In the genomic region with DNA sequence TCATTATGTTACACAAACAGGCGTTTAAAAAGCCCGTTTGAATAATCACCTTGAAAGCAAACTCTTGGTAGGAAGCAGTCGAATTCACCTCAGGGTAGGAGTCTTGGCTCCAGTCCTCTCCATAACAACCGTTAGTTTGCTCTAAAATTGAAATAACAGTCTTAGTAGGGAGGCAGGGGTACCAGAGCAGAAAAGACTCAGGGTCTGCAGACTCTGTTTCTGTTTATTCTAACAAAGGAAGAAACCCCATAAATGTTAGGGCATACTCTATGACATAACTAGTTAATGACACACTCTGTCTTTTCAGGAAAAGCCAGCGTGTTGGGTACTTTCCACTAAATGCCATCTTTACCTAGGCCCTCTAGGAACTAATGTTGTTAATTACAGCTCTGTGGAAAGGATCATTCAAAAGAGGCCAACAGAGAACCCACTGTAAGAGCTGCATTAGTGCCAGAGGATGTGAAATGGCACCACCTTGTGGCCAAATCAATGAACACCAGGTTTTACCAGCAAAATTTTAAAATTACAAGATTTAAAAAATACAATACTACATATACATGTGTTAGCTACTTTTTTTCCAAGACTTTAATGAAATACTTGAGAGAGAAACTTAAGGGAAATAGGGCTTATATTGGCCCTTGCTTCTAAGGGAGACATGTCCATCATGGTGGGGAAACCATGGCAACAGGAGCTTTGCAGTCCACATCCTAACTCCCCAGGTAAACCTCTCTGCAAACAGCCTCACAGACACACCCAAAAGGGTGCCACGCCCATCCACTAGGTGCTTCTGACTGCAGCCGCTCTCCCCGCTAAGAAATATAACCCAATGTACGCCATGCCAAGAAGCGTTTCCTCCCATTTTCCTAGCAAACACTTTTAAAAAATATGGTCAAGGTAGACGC, we compare ENCODE assay signal across 8 mouse cellular contexts. TPM values are rescaled to one million over a fixed set of nuclear protein-coding genes. Genes with fewer than 3 reads are reported as not detected.
DNase-seq lines count a peak whose midpoint lies in the region.

No protein-coding gene starts in this region.

- intact Hi-C loops in gastrocnemius, postnatal 36 days (cut with DNase I) = loop anchor here (5.0 kb wide), 2 partner anchors 110 to 380 kb away; partner anchors contain the start of genes Entpd1 and Tctn3
- intact Hi-C loops in heart, postnatal 10 days (cut with DNase I) = loop anchor here (1.0 to 5.0 kb wide), 2 partner anchors 110 to 380 kb away; partner anchors contain the start of genes Entpd1 and Tctn3

- DNase-seq in gastrocnemius, adult 18-20 months (ENCODE audit: low spot score) = peak; percentile 53
- DNase-seq in gastrocnemius, postnatal 36 days = no peak
- DNase-seq in adrenal gland, adult 18-20 months (ENCODE audit: low spot score in 2 of 2) = peak; percentile 21 to 45
- peak; percentile 80 for DNase-seq in embryo, embryonic 10.5 days (ENCODE audit: low spot score)
- DNase-seq in heart, postnatal 10 days = peak; percentile 61 to 81
- peak; percentile 65 for DNase-seq in layer of hippocampus, adult 11-12 months (ENCODE audit: low spot score)
- DNase-seq in lung, postnatal 25 days (ENCODE audit: low spot score) = peak; percentile 65
- peak; percentile 42 for DNase-seq in retina, postnatal 7 days (ENCODE audit: low read depth, low spot score)

RNA-seq across cellular contexts. Expression of gene Cc2d2b, which starts 26.2 kb away (rescaled TPM):
- not detected for total RNA-seq in gastrocnemius, adult 18-20 months (2021)
- not detected for total RNA-seq in gastrocnemius, postnatal 36 days (2021)
- under 1 TPM in 1 of 2 experiments, not detected in 1; 0.45 TPM for total RNA-seq in adrenal gland, adult 18-20 months (2021)
- not detected for total RNA-seq in heart, postnatal 10 days (2021)

Comparison
In these comparisons a context has a peak if more than half of its experiments do, and no peak if none do; other contexts are left out.
1. DNase-seq: peak in gastrocnemius, adult 18-20 months (single experiment), adrenal gland, adult 18-20 months (2 of 2), embryo, embryonic 10.5 days (single experiment), heart, postnatal 10 days (2 of 2), layer of hippocampus, adult 11-12 months (single experiment), lung, postnatal 25 days (single experiment) and retina, postnatal 7 days (single experiment); none in gastrocnemius, postnatal 36 days (0 of 2).